Mouse (Mus musculus) G1E (cell line): Measurements from ENCODE around the gene Cant1.

Experiments
- CTCF ChIP-seq: IDR thresholded peaks from 2 replicates; pipeline ENCODE4 v1.5.1; 2012; ENCODE audit warnings: low read depth, low read length, inconsistent platforms, mixed read lengths
- GATA1 ChIP-seq: IDR thresholded peaks from 2 replicates; pipeline ENCODE4 v1.6.1; 2012; ENCODE audit warnings: borderline replicate concordance, low read length, inconsistent platforms, mixed read lengths
- GATA2 ChIP-seq: IDR thresholded peaks from 2 replicates; pipeline ENCODE4 v1.6.1; 2012; ENCODE audit warnings: low read depth, low read length, inconsistent platforms, borderline replicate concordance
- POLR2AphosphoS5 ChIP-seq: IDR thresholded peaks from 2 replicates; pipeline ENCODE4 v1.6.1; 2012; ENCODE audit warnings: low read depth, low read length, inconsistent platforms; ENCODE audit not compliant: insufficient replicate concordance

GRCm38 (mm10) chr11:118375881-118376280, 43.0 kb downstream of the Cant1 start:
- TF ChIP-seq CTCF (no peak), POLR2AphosphoS5 (no peak), GATA1 (no peak), GATA2 (no peak)
